Mouse (Mus musculus) stomach, embryonic 16.5 days (tissue): ENCODE data around the gene Pygb. TPM values are rescaled to one million over a fixed set of nuclear protein-coding genes. Genes with fewer than 3 reads are reported as not detected.

ENCODE experiments used
- ATAC-seq: fragments of 200-750 bp; cut with Nextera tagmentation; 2 replicates; pipeline ENCODE4 v1.8.0; 2017; ENCODE audit warnings: moderate number of reproducible peaks, moderate TSS enrichment; ENCODE audit not compliant: insufficient read depth, low FRiP score
- H3K27ac ChIP-seq: fragments of 300-500 bp; sonication (generic); 2 replicates; pipeline ENCODE4 v1.5.1; 2014; ENCODE audit warnings: low read length
- H3K27me3 ChIP-seq: fragments of 300-500 bp; sonication (generic); 2 replicates; pipeline ENCODE4 v1.6.1; 2014; ENCODE audit warnings: low read length, control low read depth, mixed read lengths; ENCODE audit not compliant: control insufficient read depth, insufficient read depth
- H3K36me3 ChIP-seq: fragments of 300-500 bp; sonication (generic); 2 replicates; pipeline ENCODE4 v1.6.1; 2014; ENCODE audit warnings: low read length; ENCODE audit not compliant: control insufficient read depth, insufficient read depth
- H3K4me1 ChIP-seq: fragments of 300-500 bp; sonication (generic); 2 replicates; pipeline ENCODE4 v1.6.1; 2014; ENCODE audit warnings: low read length, control low read depth, mixed read lengths; ENCODE audit not compliant: control insufficient read depth, insufficient read depth
- H3K4me2 ChIP-seq: fragments of 300-500 bp; sonication (generic); 2 replicates; pipeline ENCODE4 v1.6.1; 2014; ENCODE audit warnings: low read depth, low read length, mixed read lengths
- H3K4me3 ChIP-seq: fragments of 300-500 bp; sonication (generic); replicated peaks from 2 replicates; pipeline ENCODE4 v1.5.1; 2014; ENCODE audit warnings: mild to moderate bottlenecking, low read length
- H3K9ac ChIP-seq: fragments of 300-500 bp; sonication (generic); 2 replicates; pipeline ENCODE4 v1.6.1; 2014; ENCODE audit warnings: low read length
- H3K9me3 ChIP-seq: fragments of 300-500 bp; sonication (generic); replicated peaks from 2 replicates; pipeline ENCODE4 v1.6.1; 2016; ENCODE audit warnings: low read length, control low read depth; ENCODE audit not compliant: control insufficient read depth
- WGBS: fragments of 180-500 bp; shearing (Covaris S2); extraction: QIAGEN DNeasy Blood & Tissue Kit; methylation state at CpG from one replicate; pipeline ENCODE4 v1.1.7; 2014; 5-methylcytosine and 5-hydroxymethylcytosine counted together
- polyA plus RNA-seq: library from polyadenylated mRNA; unstranded; fragments of >200 nt; fragmentation: Nextera tagmentation; extraction: Ambion mirVana; gene quantifications from 2 replicates; pipeline ENCODE4 v1.2.1, GENCODE M21; 2015

Pygb gene
- polyA plus RNA-seq, 1 experiment from 2014 or later = 122 TPM

DNA sequence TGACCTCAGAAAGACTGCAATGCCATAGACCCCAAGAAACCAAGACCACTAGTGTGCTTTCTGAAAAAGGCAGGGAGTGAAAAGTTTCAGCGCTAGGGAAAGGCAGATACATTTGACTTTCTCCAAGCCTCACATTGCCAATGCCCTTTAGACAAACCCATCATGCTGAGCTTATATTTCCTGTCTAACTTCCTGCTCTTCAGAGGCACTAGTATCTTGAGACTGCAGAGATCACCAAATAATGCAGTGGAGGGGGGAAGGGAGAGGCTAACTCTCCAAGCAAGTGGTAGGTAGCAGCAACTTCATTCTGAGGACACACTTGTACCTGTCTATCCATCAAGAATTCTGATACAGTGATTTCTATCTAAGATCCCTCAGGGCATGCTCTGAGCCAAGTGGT is 82.9 kb downstream of the Pygb start:
- H3K9ac ChIP-seq = no peak overlapping the region
- H3K27ac ChIP-seq = no peak overlapping the region
- no peak overlapping the region for H3K4me2 ChIP-seq
- no peak overlapping the region for H3K4me3 ChIP-seq
- H3K9me3 ChIP-seq = no peaks in the 10 kb centered on the region
- no peaks in the 10 kb centered on the region; the same call in 1 of the 2 replicates for H3K4me1 ChIP-seq
- no peak for ATAC-seq
- no peaks in the 10 kb centered on the region for H3K27me3 ChIP-seq
- 81% methylated on average over 1 of the region's 1 CpGs for WGBS
- no peaks in the 10 kb centered on the region for H3K36me3 ChIP-seq

DNA sequence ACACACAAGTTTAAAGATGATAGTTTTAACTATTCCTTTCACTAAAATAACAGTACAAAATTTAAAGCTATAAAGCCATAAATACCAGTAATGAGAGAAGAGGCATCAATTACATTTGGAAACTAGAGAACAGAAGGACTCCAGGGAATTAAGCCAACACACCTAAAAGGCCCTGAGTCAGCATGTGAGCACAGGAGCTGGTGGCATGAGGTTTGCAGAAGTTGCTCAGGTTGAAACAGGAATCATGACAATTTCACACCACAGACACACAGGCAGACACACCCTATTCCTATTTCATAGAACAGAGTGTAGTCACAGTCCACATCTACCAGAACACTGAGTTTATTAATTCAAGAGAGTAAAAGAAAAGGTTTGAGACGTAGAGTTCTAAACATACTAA is 88.0 kb downstream of the Pygb start:
- H3K36me3 ChIP-seq = no peaks in the 10 kb centered on the region
- H3K4me3 ChIP-seq = no peak overlapping the region
- H3K27me3 ChIP-seq = no peaks in the 10 kb centered on the region
- H3K4me2 ChIP-seq = no peak overlapping the region
- H3K27ac ChIP-seq = no peak overlapping the region
- WGBS = 76% methylated on average over 1 of the region's 1 CpGs
- no peaks in the 10 kb centered on the region; the same call in 1 of the 2 replicates for H3K4me1 ChIP-seq
- no peak for ATAC-seq
- no peak overlapping the region for H3K9ac ChIP-seq
- H3K9me3 ChIP-seq = no peaks in the 10 kb centered on the region

DNA sequence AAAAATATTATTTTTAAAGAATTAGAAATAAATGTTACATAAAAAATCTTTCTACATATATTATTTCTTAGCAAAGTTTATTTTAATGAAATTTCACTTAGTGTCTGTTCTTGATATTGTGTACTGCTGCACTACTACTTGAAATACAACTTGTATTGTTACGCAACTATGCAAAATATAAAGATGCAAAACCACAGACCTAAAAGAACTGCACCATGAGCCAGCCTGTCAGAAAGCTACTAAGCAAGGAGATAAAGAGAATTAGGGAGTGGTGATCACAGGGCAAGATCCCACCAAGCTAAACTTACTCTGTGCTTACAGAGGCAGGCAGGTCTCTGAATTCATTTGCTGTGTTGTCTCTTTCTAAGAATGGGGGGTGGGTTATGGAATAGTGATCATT is 88.7 kb downstream of the Pygb start:
- Histone ChIP-seq H3K36me3 (no peaks in the 10 kb centered on the region), H3K9ac (no peak overlapping the region), H3K9me3 (no peaks in the 10 kb centered on the region), H3K27me3 (no peaks in the 10 kb centered on the region), H3K4me2 (no peak overlapping the region), H3K4me3 (no peak overlapping the region), H3K4me1 (no peaks in the 10 kb centered on the region; the same call in 1 of the 2 replicates), H3K27ac (no peak overlapping the region)
- WGBS = 97% methylated on average over 1 of the region's 1 CpGs
- ATAC-seq = no peak

DNA sequence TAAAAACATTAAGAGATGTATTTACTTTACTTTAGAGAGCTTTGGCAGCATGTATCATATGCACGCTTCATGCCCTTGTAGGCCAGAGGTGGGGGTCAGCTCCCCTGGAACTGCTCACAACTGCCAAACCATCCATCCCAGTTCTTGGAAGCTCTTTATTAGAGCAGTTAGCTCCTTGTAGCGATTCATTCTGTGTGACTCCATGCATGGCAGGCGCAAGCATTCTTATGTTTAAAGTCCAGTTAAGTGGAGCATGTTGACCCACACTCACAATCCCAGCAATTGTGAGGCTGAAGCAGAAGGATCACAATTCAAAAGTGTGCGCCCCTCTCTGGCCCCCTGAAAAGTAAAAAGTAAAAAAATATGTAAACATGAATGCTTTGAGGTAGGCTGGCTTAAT is 91.0 kb downstream of the Pygb start:
- 86% methylated on average over 4 of the region's 4 CpGs for WGBS
- no peak for ATAC-seq
- no peak overlapping the region for H3K27ac ChIP-seq
- no peaks in the 10 kb centered on the region for H3K36me3 ChIP-seq
- H3K27me3 ChIP-seq = no peaks in the 10 kb centered on the region
- H3K9me3 ChIP-seq = no peaks in the 10 kb centered on the region
- no peak overlapping the region for H3K4me2 ChIP-seq
- no peak overlapping the region for H3K9ac ChIP-seq
- no peak overlapping the region for H3K4me3 ChIP-seq
- no peaks in the 10 kb centered on the region; the same call in 1 of the 2 replicates for H3K4me1 ChIP-seq

Other genes starting within 250 kb of the Pygb start
- 0.63 and 0.94 TPM in 2 replicates for gene Cst7, start 216.3 kb upstream of the Pygb start, polyA plus RNA-seq
- 42.1 and 43.2 TPM in 2 replicates for gene Apmap, start 178.2 kb upstream of the Pygb start, polyA plus RNA-seq
- gene Acss1, start 118.2 kb upstream of the Pygb start, polyA plus RNA-seq = 42.0 and 56.4 TPM in 2 replicates
- not detected in 2 replicates for gene Vsx1, start 97.4 kb upstream of the Pygb start, polyA plus RNA-seq
- gene Entpd6, start 37.7 kb upstream of the Pygb start, polyA plus RNA-seq = 29.7 and 33.0 TPM in 2 replicates
- gene Abhd12, start 118.0 kb downstream of the Pygb start, polyA plus RNA-seq = 57.8 and 67.9 TPM in 2 replicates
- 22.1 and 25.4 TPM in 2 replicates for gene Gins1, start 118.7 kb downstream of the Pygb start, polyA plus RNA-seq